Mouse (Mus musculus) layer of hippocampus, postnatal 25 days (tissue): ENCODE data around the gene Ric1. TPM values are rescaled to one million over a fixed set of nuclear protein-coding genes. Genes with fewer than 3 reads are reported as not detected.

Experiments used
- DNase-seq, 2 experiments: peaks; one replicate each; pipeline ENCODE4 v3.0.0; 2022; ENCODE audit warnings: mixed read lengths in 2 of 2, low spot score in 1 of 2; ENCODE audit errors: extremely low spot score in 1 of 2
- total RNA-seq, 2 experiments: library from RNA; stranded (reverse); gene quantifications; 2 replicates each; pipeline ENCODE4 v1.2.3; 2021

Gene Ric1
- total RNA-seq, 2 experiments from 2014 or later: 40.9 to 47.7 TPM

- DNase-seq: no peak
These were observed 81.7 kb downstream of the Ric1 start for GRCm38 (mm10) chr19:29603548-29604353.

- DNase-seq: no peak
These were observed 82.6 kb downstream of the Ric1 start for GRCm38 (mm10) chr19:29604653-29605052.

- no peak for DNase-seq
These were observed 85.4 kb downstream of the Ric1 start for GRCm38 (mm10) chr19:29607521-29607920.

- DNase-seq: no peak
These were observed 86.1 kb downstream of the Ric1 start for GRCm38 (mm10) chr19:29608212-29608611.

GRCm38 (mm10) chr19:29610907-29611306, 88.8 kb downstream of the Ric1 start:
- DNase-seq: no peak

- DNase-seq: no peak
These were observed 90.0 kb downstream of the Ric1 start for GRCm38 (mm10) chr19:29612102-29612501.

GRCm38 (mm10) chr19:29641055-29641454, 119.0 kb downstream of the Ric1 start:
- DNase-seq: no peak

GRCm38 (mm10) chr19:29641510-29641909, 119.4 kb downstream of the Ric1 start:
- no peak for DNase-seq

- DNase-seq: no peak
These were observed 120.1 kb downstream of the Ric1 start for GRCm38 (mm10) chr19:29642211-29642610.

- no peak for DNase-seq
These were observed 121.3 kb downstream of the Ric1 start for GRCm38 (mm10) chr19:29643194-29643922.

- DNase-seq: no peak
These were observed 122.7 kb downstream of the Ric1 start for GRCm38 (mm10) chr19:29644747-29645146.

GRCm38 (mm10) chr19:29647651-29648549, 125.8 kb downstream of the Ric1 start, which contains the start of gene Ermp1:
Gene Ermp1, minus strand, starts transcription at chr19:29648415.
- DNase-seq: peak; percentile 99 to 100

- no peak for DNase-seq
These were observed 126.5 kb downstream of the Ric1 start for GRCm38 (mm10) chr19:29648550-29648914.

GRCm38 (mm10) chr19:29649683-29650082, 127.6 kb downstream of the Ric1 start:
- no peak for DNase-seq

- no peak for DNase-seq
These were observed 131.7 kb downstream of the Ric1 start for GRCm38 (mm10) chr19:29653768-29654265.

- no peak for DNase-seq
These were observed 133.1 kb downstream of the Ric1 start for GRCm38 (mm10) chr19:29655148-29655547.

- DNase-seq: no peak
These were observed 133.9 kb downstream of the Ric1 start for GRCm38 (mm10) chr19:29656029-29656428.
